Mouse (Mus musculus): Measurements from ENCODE around the gene Slc25a48. TPM values are rescaled to one million over a fixed set of nuclear protein-coding genes. Genes with fewer than 3 reads are reported as not detected.

Gene Slc25a48
- polyA plus RNA-seq, 1 experiment from 2014 or later = not detected

DNA sequence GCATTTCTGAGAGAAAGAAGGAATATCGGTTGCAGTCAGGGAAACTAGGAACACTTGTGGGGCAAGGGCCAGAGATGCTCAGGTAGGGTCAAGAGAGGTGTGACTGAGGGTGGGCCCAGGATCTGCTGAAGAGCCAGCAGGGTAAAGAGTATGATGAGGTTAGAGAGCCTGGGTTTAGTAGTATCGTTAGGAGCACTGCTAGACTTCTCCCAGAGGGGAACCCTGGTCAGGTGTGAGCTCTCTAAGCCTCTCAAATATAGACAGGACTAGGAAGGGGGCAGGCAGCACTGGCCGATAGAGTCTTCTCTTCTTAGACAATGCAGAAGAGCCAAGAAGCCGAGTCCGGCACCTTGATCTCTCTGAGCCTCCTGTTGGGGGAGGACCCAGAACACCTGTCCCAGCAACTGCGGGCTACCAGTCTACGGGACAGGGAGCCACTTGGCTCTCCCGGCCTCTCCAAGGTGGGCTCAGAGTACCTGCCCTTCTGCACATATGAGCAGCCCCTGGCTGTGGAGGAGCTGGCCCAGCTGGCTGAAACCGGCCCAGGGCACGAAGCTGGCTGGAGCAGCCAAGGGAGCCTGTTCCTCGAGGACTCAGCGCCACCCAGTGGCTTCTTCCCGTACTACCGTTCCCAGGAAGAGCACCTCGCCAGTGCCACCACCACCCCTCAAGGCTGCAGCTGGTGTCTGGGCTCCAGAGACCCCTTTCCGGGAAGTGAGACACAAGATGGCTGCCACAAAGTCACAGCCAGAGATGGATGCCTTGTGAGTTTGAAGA, 9.2 kb upstream of the Slc25a48 start:
- H3K4me3 ChIP-seq = no peak overlapping the region
- no peak overlapping the region for H3K27ac ChIP-seq
- H3K9ac ChIP-seq = no peak overlapping the region
- no peaks in the 10 kb centered on the region for H3K36me3 ChIP-seq
- no peaks in the 10 kb centered on the region for H3K9me3 ChIP-seq
- no peak overlapping the region for H3K4me2 ChIP-seq
- WGBS = 32% methylated on average over 16 of the region's 16 CpGs
- peaks cover 13% of the 10 kb centered on the region for H3K4me1 ChIP-seq (replicated peaks)
- peaks cover 50% of the 10 kb centered on the region for H3K27me3 ChIP-seq
- ATAC-seq (ENCODE audit: low FRiP score) = peak; percentile 55

DNA sequence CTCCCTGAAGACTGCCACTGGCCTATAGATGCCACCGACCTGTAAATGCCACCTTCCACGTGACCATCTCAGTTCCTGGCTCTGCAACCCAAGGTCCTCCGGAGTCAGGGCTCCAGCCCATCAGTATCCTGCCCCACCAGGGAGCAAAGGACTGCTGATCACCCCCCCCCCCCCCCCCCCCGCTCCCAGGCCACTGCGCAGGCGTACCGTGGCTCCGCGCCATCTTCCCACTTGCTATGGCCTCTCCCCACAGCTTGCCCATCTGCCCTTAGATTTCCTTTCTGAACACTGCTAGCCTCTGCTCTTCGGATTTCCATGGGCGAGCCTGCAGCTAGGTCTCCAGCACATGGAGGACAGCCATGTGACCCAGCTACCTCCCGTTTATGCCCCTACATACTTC, 5.7 kb upstream of the Slc25a48 start:
- H3K9ac ChIP-seq = no peak overlapping the region
- no peak overlapping the region for H3K27ac ChIP-seq
- ATAC-seq (ENCODE audit: low FRiP score) = no peak
- no peaks in the 10 kb centered on the region for H3K9me3 ChIP-seq
- H3K4me2 ChIP-seq = no peak overlapping the region
- H3K4me1 ChIP-seq (replicated peaks) = peaks cover 20% of the 10 kb centered on the region
- WGBS = 87% methylated on average over 11 of the region's 12 CpGs
- peaks cover 64% of the 10 kb centered on the region for H3K27me3 ChIP-seq
- no peak overlapping the region for H3K4me3 ChIP-seq
- H3K36me3 ChIP-seq = no peaks in the 10 kb centered on the region

DNA sequence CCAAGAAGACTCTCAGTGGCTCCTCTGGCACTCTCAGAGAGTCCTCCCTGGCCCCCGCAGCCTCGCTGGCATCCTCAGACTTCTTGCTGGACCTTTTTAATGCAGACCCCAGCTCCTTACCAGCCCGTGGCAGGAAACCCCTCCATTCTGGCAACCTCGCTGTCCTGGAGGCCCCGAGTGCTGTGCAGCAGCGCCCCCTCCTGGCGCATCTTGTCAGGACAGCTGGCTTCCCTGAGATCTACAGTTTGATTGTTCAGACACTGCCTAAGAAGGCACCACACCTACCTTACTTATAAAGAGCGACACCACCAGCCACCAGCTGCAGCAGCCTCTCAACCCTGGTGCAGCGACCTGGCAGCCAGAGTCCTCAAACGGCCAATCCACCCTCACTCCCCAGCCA, 4.7 kb upstream of the Slc25a48 start:
- Histone ChIP-seq H3K9me3 (no peaks in the 10 kb centered on the region), H3K27me3 (peaks cover 65% of the 10 kb centered on the region), H3K9ac (0 out of 2 replicates have a peak overlapping the region, but pooled peaks have one; percentile 15), H3K27ac (no peak overlapping the region), H3K4me1 (replicated peaks) (peaks cover 29% of the 10 kb centered on the region), H3K4me2 (no peak overlapping the region), H3K4me3 (no peak overlapping the region), H3K36me3 (no peaks in the 10 kb centered on the region)
- no peak for ATAC-seq (ENCODE audit: low FRiP score)
- WGBS = 7% methylated on average over 10 of the region's 10 CpGs

DNA sequence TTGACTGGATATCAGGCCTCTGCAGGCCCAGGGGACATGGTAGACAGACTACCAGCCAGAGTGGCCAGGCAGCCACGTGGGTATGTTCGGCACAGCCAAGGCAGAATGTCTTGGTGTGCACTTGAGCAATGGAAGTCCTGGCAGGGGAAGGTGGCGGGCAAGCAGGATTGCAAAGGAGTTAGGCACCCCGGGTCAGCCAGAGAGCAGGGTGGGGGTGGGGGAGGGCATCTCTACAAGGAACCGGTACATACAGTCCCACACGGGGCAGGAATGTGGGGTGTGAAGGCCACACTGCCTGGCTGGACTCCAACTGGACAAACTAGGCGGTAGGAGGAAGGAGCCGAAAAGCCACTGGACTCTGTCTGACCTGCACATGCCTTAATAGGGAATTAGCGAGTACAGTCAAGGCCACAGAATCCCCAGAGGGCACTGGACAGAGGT, 3.8 kb upstream of the Slc25a48 start:
- Histone ChIP-seq H3K27ac (no peak overlapping the region), H3K9me3 (no peaks in the 10 kb centered on the region), H3K27me3 (peaks cover 69% of the 10 kb centered on the region), H3K4me1 (replicated peaks) (peaks cover 32% of the 10 kb centered on the region), H3K4me3 (no peak overlapping the region), H3K36me3 (no peaks in the 10 kb centered on the region), H3K9ac (0 out of 2 replicates have a peak overlapping the region, but pooled peaks have one; percentile 15), H3K4me2 (no peak overlapping the region)
- ATAC-seq (ENCODE audit: low FRiP score) = no peak
- 70% methylated on average over 9 of the region's 9 CpGs for WGBS

DNA sequence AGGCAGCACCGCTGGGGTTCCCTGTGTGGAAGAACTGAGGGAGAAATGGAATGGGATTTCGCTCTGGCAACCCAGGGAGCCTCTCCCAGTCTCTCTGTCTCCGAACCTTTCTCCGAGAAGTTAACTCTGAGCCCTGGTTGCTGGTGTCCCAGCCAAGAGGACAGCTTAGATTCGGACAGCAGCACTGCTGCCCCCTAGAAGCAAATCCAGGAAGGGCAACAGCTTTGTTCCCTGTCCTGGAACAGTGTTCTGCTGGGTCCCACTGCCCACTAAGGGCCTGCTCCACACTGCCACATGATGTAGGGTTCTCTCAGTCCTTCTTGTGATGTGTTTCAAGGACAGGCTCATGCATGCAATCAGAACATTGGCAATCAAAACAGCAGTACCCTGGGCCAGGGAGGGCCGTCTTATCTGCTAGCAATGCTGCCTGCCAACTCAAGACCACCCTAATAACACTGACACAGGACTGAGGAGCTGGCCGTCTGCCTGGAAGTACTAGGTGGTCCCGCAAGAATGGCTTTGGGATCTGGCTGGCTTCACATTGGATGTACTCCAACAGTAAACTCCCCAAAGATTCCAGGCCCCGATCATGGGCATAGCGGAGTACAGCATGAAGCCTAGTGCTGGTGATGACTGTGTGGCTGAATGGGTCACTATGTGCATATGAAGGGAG, 2.4 kb upstream of the Slc25a48 start:
- Histone ChIP-seq H3K9me3 (no peaks in the 10 kb centered on the region), H3K4me3 (no peak overlapping the region), H3K36me3 (no peaks in the 10 kb centered on the region), H3K4me2 (no peak overlapping the region), H3K27ac (no peak overlapping the region), H3K27me3 (peaks cover 71% of the 10 kb centered on the region), H3K4me1 (replicated peaks) (peaks cover 32% of the 10 kb centered on the region), H3K9ac (no peak overlapping the region)
- 61% methylated on average over 10 of the region's 10 CpGs for WGBS
- ATAC-seq (ENCODE audit: low FRiP score) = no peak

DNA sequence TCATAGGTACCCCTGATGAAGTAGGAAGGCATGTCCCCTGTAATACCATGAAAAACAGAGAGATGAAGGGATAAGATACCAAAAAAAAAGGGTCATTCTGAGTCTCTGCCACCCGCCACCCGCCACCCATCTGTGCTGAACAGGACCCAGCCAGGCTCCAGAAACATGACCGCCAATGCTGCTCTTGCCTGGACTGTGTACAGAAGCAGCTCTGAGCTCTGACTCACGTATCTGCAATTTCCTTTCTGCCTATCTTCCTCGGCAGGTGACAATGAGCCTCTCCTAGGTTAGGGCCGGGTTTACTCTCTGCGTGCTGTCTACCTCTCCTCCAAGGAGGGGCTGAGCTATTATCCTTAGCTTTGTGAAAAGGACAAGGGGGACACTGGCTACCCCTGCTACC, 5.3 kb downstream of the Slc25a48 start:
- H3K4me3 ChIP-seq = no peak overlapping the region
- no peak overlapping the region for H3K27ac ChIP-seq
- no peak overlapping the region for H3K9ac ChIP-seq
- no peak for ATAC-seq (ENCODE audit: low FRiP score)
- H3K9me3 ChIP-seq = no peaks in the 10 kb centered on the region
- WGBS = 87% methylated on average over 7 of the region's 7 CpGs
- H3K36me3 ChIP-seq = no peaks in the 10 kb centered on the region
- peaks cover 36% of the 10 kb centered on the region for H3K27me3 ChIP-seq
- peaks cover 8% of the 10 kb centered on the region for H3K4me1 ChIP-seq (replicated peaks)
- H3K4me2 ChIP-seq = no peak overlapping the region

DNA sequence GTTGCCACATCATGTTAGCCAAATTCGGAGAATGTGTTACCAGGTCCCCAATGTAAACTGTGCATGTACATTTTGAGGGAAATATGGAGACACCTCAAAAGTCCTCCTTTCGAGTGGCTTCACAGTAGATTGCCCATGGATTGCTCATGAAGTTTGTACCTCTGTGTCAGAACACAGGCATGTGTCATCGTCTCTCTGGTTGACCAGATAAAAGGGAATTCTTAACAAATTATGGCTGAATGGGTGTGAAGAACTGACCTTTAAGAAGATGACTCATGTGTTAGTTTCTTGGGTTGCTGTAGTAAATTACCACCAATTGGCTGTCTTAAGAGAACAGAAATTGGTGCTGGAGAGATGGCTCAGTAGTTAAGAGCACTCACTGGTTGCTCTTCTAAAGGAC, 6.0 kb downstream of the Slc25a48 start:
- ATAC-seq (ENCODE audit: low FRiP score) = no peak
- WGBS = 94% methylated on average over 3 of the region's 3 CpGs
- no peaks in the 10 kb centered on the region for H3K36me3 ChIP-seq
- no peak overlapping the region for H3K4me3 ChIP-seq
- peaks cover 29% of the 10 kb centered on the region for H3K27me3 ChIP-seq
- H3K4me1 ChIP-seq (replicated peaks) = peaks cover 9% of the 10 kb centered on the region
- H3K9me3 ChIP-seq = no peaks in the 10 kb centered on the region
- H3K27ac ChIP-seq = no peak overlapping the region
- no peak overlapping the region for H3K9ac ChIP-seq
- H3K4me2 ChIP-seq = no peak overlapping the region

DNA sequence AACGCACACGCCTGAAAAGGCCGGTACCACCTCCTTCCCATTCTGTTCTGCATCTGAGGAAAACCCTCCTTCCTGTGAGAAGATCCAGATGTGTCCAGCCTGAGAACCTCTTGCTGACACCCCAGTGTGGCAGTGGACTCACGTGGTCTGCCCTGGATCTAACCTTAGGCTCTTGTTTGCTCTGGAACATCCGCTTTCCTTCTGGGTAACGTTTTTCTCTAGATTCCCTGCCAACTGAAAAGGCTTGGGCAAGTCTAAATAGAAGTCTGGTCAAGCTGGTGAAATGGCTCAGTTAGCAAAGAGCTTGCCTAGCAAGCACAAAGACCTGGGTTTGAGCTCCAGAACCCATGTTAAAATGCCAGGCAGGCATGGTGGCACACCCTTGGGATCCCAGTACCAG, 6.8 kb downstream of the Slc25a48 start:
- H3K27ac ChIP-seq = no peak overlapping the region
- no peak for ATAC-seq (ENCODE audit: low FRiP score)
- H3K4me2 ChIP-seq = no peak overlapping the region
- H3K27me3 ChIP-seq = peaks cover 20% of the 10 kb centered on the region
- H3K4me3 ChIP-seq = no peak overlapping the region
- no peaks in the 10 kb centered on the region for H3K9me3 ChIP-seq
- WGBS = 88% methylated on average over 6 of the region's 6 CpGs
- no peaks in the 10 kb centered on the region for H3K36me3 ChIP-seq
- no peak overlapping the region for H3K9ac ChIP-seq
- peaks cover 18% of the 10 kb centered on the region for H3K4me1 ChIP-seq (replicated peaks)

DNA sequence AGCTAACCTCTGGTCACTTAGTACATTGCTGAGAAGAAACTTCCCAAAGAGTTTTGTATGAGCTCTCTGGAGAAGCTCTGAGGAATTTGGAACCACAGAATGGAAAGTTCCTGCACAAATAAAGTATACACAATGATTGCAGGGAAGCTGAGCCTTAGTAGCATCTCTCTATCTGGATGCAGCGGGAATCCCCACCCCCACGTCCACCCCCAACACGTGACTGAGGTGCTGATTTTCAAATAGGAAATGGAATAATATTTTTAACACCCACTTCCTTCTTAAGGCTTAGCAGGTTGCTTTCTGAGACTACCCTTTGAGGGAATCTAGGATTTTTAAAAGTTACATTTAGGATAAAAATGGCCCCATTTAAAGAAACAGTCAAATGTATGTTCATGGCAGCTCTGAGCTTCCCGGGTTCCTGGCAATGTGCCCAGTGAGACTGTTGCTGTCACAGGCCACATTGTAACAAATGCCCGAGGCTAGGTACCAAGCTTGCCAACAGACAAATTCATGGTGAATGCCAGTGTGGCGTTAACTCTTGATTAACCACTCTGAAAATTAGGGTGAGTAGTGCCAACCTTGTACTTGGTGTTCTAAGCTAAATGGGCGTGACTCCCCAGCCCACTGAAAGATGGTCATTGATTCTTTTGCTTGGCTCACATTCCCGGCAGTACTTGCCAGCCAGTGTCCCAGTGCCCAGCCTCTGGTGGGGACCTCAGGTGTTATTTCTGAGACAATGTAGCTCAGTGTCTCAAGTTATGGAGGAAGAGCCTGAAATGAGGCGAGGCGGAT, 11.3 kb downstream of the Slc25a48 start:
- no peak overlapping the region for H3K4me3 ChIP-seq
- WGBS = 58% methylated on average over 10 of the region's 10 CpGs
- peaks cover 9% of the 10 kb centered on the region for H3K27me3 ChIP-seq
- H3K9me3 ChIP-seq = no peaks in the 10 kb centered on the region
- H3K4me2 ChIP-seq = no peak overlapping the region
- H3K36me3 ChIP-seq = no peaks in the 10 kb centered on the region
- H3K27ac ChIP-seq = no peak overlapping the region
- ATAC-seq (ENCODE audit: low FRiP score) = peak; percentile 68
- H3K4me1 ChIP-seq (replicated peaks) = peaks cover 20% of the 10 kb centered on the region
- H3K9ac ChIP-seq = no peak overlapping the region

DNA sequence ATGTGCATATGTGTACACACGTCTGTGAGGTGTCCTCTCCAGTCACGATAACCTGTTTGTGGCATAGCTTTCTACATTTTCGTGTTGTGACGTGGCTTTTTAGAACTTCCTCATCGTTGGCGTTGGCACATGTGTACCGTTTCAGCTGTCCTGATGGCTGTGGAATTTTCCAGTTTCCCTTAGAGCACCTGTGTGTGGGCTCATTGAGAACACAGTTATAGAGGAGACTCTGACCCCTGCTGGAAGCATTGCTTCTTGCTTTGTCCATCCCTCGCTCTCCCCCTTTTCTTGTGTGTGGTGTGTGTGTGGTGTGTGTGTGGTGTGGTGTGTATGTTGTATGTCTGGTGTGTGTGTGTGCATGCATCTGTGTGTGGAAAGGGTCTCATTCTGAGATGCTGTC, 11.9 kb downstream of the Slc25a48 start:
- WGBS = 88% methylated on average over 8 of the region's 8 CpGs
- ATAC-seq (ENCODE audit: low FRiP score) = no peak
- Histone ChIP-seq H3K4me1 (replicated peaks) (peaks cover 20% of the 10 kb centered on the region), H3K27me3 (peaks cover 9% of the 10 kb centered on the region), H3K27ac (no peak overlapping the region), H3K9me3 (no peaks in the 10 kb centered on the region), H3K4me3 (no peak overlapping the region), H3K9ac (no peak overlapping the region), H3K36me3 (no peaks in the 10 kb centered on the region), H3K4me2 (no peak overlapping the region)

DNA sequence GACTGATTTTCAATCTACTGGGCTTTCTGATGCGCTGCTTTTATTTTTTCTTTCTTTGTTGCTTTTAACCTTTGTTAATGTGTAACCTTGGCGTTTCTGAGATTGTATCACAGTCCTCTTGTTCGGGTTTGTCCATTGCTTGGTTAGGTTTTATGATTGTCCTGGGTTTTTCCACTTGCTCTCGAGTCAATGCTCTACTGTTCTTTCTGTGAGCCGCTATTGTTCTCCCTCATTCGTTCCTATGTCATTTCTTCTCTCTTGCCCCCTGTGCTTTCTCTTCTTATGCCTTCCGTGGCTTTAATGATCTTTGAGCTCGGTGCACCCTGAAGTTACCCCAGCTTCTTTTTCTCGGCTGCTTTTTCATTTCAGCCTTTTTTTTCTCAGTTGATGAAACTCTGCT, 19.8 kb downstream of the Slc25a48 start:
- H3K4me2 ChIP-seq = no peak overlapping the region
- no peak overlapping the region for H3K4me3 ChIP-seq

DNA sequence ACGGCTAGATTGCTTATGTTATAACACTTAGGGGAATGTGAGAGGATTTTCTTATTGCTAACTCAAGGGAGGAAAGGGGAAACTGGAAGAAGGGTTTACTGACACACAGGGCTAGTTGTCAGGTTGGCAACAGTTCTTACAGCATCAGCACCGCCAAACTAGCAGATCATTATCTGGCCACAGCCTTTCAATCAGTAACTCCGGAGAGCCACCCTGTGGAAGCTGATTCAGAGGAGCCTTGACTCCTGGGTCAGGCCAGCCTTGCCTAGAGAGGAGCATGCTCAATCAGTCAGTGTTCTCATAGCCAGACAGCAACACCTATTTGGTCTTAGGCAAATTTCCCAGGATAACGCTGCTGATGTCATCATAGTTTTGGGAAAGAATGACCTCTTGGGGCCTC, 23.3 kb downstream of the Slc25a48 start:
- 83% methylated on average over 4 of the region's 4 CpGs for WGBS

More for the DNA sequence above, 19.8 kb downstream of the Slc25a48 start:
- ATAC-seq (ENCODE audit: low FRiP score) = no peak
- 32% methylated on average over 9 of the region's 9 CpGs for WGBS
- H3K9ac ChIP-seq = no peak overlapping the region
- peaks cover 8% of the 10 kb centered on the region for H3K27me3 ChIP-seq
- H3K9me3 ChIP-seq = no peaks in the 10 kb centered on the region
- no peaks in the 10 kb centered on the region for H3K36me3 ChIP-seq
- no peak overlapping the region for H3K27ac ChIP-seq
- peaks cover 8% of the 10 kb centered on the region; the same call in 1 of the 2 replicates for H3K4me1 ChIP-seq (replicated peaks)

More for the DNA sequence above, 23.3 kb downstream of the Slc25a48 start:
- no peak overlapping the region for H3K4me2 ChIP-seq
- H3K36me3 ChIP-seq = no peaks in the 10 kb centered on the region
- H3K4me3 ChIP-seq = no peak overlapping the region
- ATAC-seq (ENCODE audit: low FRiP score) = no peak
- H3K9me3 ChIP-seq = no peaks in the 10 kb centered on the region
- H3K27ac ChIP-seq = no peak overlapping the region
- peaks cover 8% of the 10 kb centered on the region for H3K27me3 ChIP-seq
- H3K9ac ChIP-seq = no peak overlapping the region
- peaks cover 14% of the 10 kb centered on the region for H3K4me1 ChIP-seq (replicated peaks)
